Mouse (Mus musculus) heart, postnatal 25 days (tissue): ENCODE measurements around the gene Cdh15. TPM values are rescaled to one million over a fixed set of nuclear protein-coding genes. Genes with fewer than 3 reads are reported as not detected.

Experiments used
- DNase-seq: peaks from one replicate; pipeline ENCODE4 v3.0.0; 2022; ENCODE audit warnings: low spot score
- intact Hi-C: fragments of 180-260 bp; cut with DNase I; formaldehyde crosslinking; loops from one replicate; pipeline ENCODE4 v1.15.1; 2025
- total RNA-seq, 2 experiments: library from RNA; stranded (reverse); gene quantifications; 2 replicates each; pipeline ENCODE4 v1.2.3; 2021

Cdh15 gene
- total RNA-seq, 2 experiments from 2014 or later, result not detected

- intact Hi-C loops, result no loop called here
- DNase-seq, result no peak
Observed at GRCm38 (mm10) chr8:122875186-122875585, 27.4 kb downstream of the Cdh15 start.

- no peak for DNase-seq
- intact Hi-C loops, result no loop called here
Observed at GRCm38 (mm10) chr8:122878231-122878630, 30.5 kb downstream of the Cdh15 start.

GRCm38 (mm10) chr8:122880302-122880701, 32.5 kb downstream of the Cdh15 start:
- DNase-seq, result no peak
- intact Hi-C loops, result no loop called here

- DNase-seq, result no peak
- intact Hi-C loops, result no loop called here
Observed at GRCm38 (mm10) chr8:122883671-122884070, 35.9 kb downstream of the Cdh15 start.

GRCm38 (mm10) chr8:122891440-122891839, 43.7 kb downstream of the Cdh15 start:
- no peak for DNase-seq
- intact Hi-C loops, result no loop called here

GRCm38 (mm10) chr8:122893451-122893850, 45.7 kb downstream of the Cdh15 start:
- intact Hi-C loops, result no loop called here
- no peak for DNase-seq

GRCm38 (mm10) chr8:122896317-122896716, 48.6 kb downstream of the Cdh15 start:
- intact Hi-C loops, result no loop called here
- DNase-seq, result no peak

- intact Hi-C loops, result no loop called here
- DNase-seq, result no peak
Observed at GRCm38 (mm10) chr8:122897200-122897599, 49.4 kb downstream of the Cdh15 start.

GRCm38 (mm10) chr8:122898018-122898417, 50.3 kb downstream of the Cdh15 start:
- intact Hi-C loops, result no loop called here
- no peak for DNase-seq

- no peak for DNase-seq
- intact Hi-C loops, result no loop called here
Observed at GRCm38 (mm10) chr8:122898473-122898872, 50.7 kb downstream of the Cdh15 start.

GRCm38 (mm10) chr8:122899085-122899484, 51.3 kb downstream of the Cdh15 start:
- intact Hi-C loops, result no loop called here

GRCm38 (mm10) chr8:122901476-122901875, 53.7 kb downstream of the Cdh15 start:
- DNase-seq, result no peak
- intact Hi-C loops, result loop anchor here (10.0 kb wide), 1 partner anchor 303 kb away; no protein-coding TSS in a partner anchor

More at GRCm38 (mm10) chr8:122899085-122899484, 51.3 kb downstream of the Cdh15 start:
- DNase-seq, result no peak

- intact Hi-C loops, result loop anchor here (10.0 kb wide), 1 partner anchor 303 kb away; no protein-coding TSS in a partner anchor
- no peak for DNase-seq
Observed at GRCm38 (mm10) chr8:122901892-122902515, 54.2 kb downstream of the Cdh15 start.

- DNase-seq, result no peak
- intact Hi-C loops, result loop anchor here (10.0 kb wide), 1 partner anchor 302 kb away; no protein-coding TSS in a partner anchor
Observed at GRCm38 (mm10) chr8:122902581-122902980, 54.8 kb downstream of the Cdh15 start.

GRCm38 (mm10) chr8:122903002-122903401, 55.2 kb downstream of the Cdh15 start:
- no peak for DNase-seq
- intact Hi-C loops, result loop anchor here (10.0 kb wide), 1 partner anchor 302 kb away; no protein-coding TSS in a partner anchor

GRCm38 (mm10) chr8:122904496-122904895, 56.7 kb downstream of the Cdh15 start:
- intact Hi-C loops, result loop anchor here (10.0 kb wide), 1 partner anchor 300 kb away; no protein-coding TSS in a partner anchor
- DNase-seq, result no peak

GRCm38 (mm10) chr8:122905346-122905745, 57.6 kb downstream of the Cdh15 start:
- intact Hi-C loops, result loop anchor here (10.0 kb wide), 1 partner anchor 299 kb away; no protein-coding TSS in a partner anchor
- DNase-seq, result no peak

GRCm38 (mm10) chr8:122906463-122907021, 58.8 kb downstream of the Cdh15 start:
- peak; percentile 88 for DNase-seq
- intact Hi-C loops, result loop anchor here (1.0 to 10.0 kb wide), 4 partner anchors 136 to 298 kb away; partner anchors contain the start of gene Ankrd11

GRCm38 (mm10) chr8:122912150-122912549, 64.4 kb downstream of the Cdh15 start:
- no peak for DNase-seq

GRCm38 (mm10) chr8:122912871-122913270, 65.1 kb downstream of the Cdh15 start:
- intact Hi-C loops, result no loop called here
- no peak for DNase-seq

More at GRCm38 (mm10) chr8:122912150-122912549, 64.4 kb downstream of the Cdh15 start:
- intact Hi-C loops, result no loop called here

GRCm38 (mm10) chr8:122916766-122917165, 69.0 kb downstream of the Cdh15 start:
- intact Hi-C loops, result no loop called here

More at GRCm38 (mm10) chr8:122916766-122917165, 69.0 kb downstream of the Cdh15 start:
- no peak for DNase-seq
